Mouse (Mus musculus): Measurements from ENCODE around the gene Ets1. TPM values are rescaled to one million over a fixed set of nuclear protein-coding genes. Genes with fewer than 3 reads are reported as not detected.

The Ets1 gene
- polyA plus RNA-seq, 1 experiment: 34.5 TPM

DNA sequence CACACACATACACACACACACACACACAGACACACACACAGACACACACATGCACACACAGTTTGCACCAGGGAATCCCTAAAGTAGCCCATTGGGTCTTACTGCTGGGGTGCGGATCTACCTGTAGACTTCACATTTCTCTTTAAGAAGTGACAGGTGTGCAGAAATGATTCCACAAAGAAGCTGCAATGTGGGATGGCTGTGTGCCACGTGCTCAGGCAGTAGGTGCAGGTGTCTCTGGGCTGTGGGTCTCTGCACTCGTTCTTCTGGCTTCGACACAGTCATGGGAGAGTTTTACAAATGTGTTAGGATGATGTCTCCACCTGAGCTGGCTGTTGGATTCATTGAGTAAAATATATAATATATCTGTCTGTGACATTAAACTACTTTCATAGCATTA is 24.7 kb upstream of the Ets1 start:
- no peak for TF ChIP-seq POLR2A (IDR thresholded peaks at IDR 0.05; ENCODE audit: borderline replicate concordance, control insufficient read depth, low read depth, low read length)
- TF ChIP-seq CTCF (IDR thresholded peaks at IDR 0.05; ENCODE audit: control insufficient read depth, insufficient read depth, low read length): no peak
- 79% methylated on average over 4 of the region's 4 CpGs for WGBS
- Histone ChIP-seq H3K4me3 (replicated peaks; ENCODE audit: control insufficient read depth, low read depth, low read length) (no peak overlapping the region), H3K4me1 (ENCODE audit: control insufficient read depth, insufficient read depth, low read length) (peaks cover 16% of the 10 kb centered on the region), H3K27ac (ENCODE audit: control insufficient read depth, insufficient read depth, low read depth, low read length, poor library complexity) (no peak overlapping the region)

DNA sequence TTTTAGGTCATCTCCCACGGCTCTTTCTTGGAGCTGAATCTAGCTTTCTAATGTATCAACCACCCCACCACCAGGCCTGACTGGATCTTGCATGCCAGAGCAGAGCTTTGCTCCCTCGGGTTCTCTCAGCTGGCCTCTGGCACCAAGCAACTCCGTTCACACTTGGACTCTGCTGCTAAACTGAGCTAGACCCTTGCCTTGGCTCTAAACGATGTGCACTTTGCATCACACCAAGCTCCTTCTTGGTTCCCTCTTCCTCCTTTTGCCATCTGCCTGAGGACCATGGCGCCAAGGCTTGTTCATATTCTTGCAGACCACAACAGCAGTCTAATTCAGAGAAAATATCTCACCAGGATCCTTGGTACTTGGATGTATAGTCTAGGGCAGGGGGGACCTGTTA is 23.6 kb upstream of the Ets1 start:
- H3K27ac ChIP-seq (ENCODE audit: control insufficient read depth, insufficient read depth, low read depth, low read length, poor library complexity): peak overlapping the region; percentile 78
- peaks cover 16% of the 10 kb centered on the region for H3K4me1 ChIP-seq (ENCODE audit: control insufficient read depth, insufficient read depth, low read length)

DNA sequence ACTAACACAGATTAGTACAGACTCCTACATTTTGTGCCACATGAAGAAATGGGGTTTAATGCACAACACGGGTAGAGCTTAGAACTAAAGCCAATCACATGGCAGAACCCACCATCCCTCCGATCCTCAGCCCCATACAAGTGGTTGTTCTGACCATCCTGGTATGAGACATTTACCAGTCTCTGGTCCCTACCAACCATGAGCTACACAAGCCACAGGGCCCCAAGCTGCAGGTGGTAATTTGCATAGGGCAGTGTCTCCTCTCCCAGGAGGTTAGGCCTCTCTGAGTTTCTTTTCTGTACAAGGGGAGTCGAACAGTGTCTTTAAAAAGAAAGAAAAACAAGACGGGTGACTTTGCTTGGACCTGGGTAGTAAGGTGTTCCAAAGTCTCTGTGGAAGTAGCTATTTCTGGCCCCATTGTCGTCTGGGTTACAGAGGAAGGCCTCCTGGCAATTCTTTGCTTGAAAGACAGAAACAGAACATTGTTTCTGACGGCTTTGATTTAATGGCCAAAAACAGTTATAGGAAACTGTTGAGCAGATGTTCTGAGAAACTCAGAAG is 23.1 kb upstream of the Ets1 start:
- Histone ChIP-seq H3K27ac (ENCODE audit: control insufficient read depth, insufficient read depth, low read depth, low read length, poor library complexity) (peak overlapping the region; percentile 78; the same call in 1 of the 2 replicates), H3K4me3 (replicated peaks; ENCODE audit: control insufficient read depth, low read depth, low read length) (no peak overlapping the region), H3K4me1 (ENCODE audit: control insufficient read depth, insufficient read depth, low read length) (peaks cover 16% of the 10 kb centered on the region)
- TF ChIP-seq CTCF (IDR thresholded peaks at IDR 0.05; ENCODE audit: control insufficient read depth, insufficient read depth, low read length): no peak
- TF ChIP-seq POLR2A (IDR thresholded peaks at IDR 0.05; ENCODE audit: borderline replicate concordance, control insufficient read depth, low read depth, low read length): no peak
- 29% methylated on average over 6 of the region's 6 CpGs for WGBS

More for the DNA sequence above, 23.6 kb upstream of the Ets1 start:
- TF ChIP-seq CTCF (IDR thresholded peaks at IDR 0.05; ENCODE audit: control insufficient read depth, insufficient read depth, low read length) (no peak), POLR2A (IDR thresholded peaks at IDR 0.05; ENCODE audit: borderline replicate concordance, control insufficient read depth, low read depth, low read length) (no peak)
- H3K4me3 ChIP-seq (replicated peaks; ENCODE audit: control insufficient read depth, low read depth, low read length): no peak overlapping the region
- 51% methylated on average over 5 of the region's 5 CpGs for WGBS

DNA sequence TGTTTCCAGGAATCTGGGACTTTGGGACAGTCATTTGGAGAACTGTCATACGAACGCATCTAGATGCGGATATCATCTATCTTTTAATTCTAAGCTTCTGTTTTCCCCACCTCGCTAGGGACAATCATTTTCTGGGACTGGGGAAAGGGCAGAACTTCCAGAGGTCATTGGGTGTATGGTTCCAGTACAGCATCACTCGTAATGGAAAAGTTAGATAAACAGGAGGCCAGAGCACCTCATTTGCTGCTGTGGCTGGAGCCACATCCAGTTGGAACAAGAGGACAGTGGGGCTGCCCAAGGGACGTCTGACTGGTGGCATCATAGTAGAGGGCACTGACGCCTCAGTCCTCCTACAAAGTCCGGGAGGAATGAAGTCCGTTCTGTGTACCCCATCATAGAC is 21.8 kb upstream of the Ets1 start:
- 84% methylated on average over 9 of the region's 9 CpGs for WGBS
- Histone ChIP-seq H3K27ac (ENCODE audit: control insufficient read depth, insufficient read depth, low read depth, low read length, poor library complexity) (peak overlapping the region; percentile 60), H3K4me3 (replicated peaks; ENCODE audit: control insufficient read depth, low read depth, low read length) (no peak overlapping the region), H3K4me1 (ENCODE audit: control insufficient read depth, insufficient read depth, low read length) (peaks cover 12% of the 10 kb centered on the region)
- no peak for TF ChIP-seq CTCF (IDR thresholded peaks at IDR 0.05; ENCODE audit: control insufficient read depth, insufficient read depth, low read length)
- TF ChIP-seq POLR2A (IDR thresholded peaks at IDR 0.05; ENCODE audit: borderline replicate concordance, control insufficient read depth, low read depth, low read length): no peak

DNA sequence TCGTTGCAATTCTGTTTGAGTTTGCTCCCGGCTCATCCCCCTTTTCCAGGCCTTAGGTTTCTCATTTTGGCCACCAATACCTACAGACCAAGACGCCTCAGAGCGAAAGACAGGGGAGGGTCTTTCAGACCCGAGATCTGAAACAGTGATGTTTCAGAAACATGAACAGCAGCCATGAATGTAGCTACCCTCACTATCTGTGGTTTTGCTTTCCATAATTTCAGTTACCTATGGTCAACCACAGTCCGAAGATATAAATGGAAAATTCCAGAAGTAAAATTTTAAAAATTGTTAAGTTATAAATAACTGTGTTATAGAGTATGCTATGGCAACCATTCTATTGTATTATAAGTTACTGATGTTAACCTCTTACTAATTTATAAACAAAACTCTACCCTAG is 20.6 kb upstream of the Ets1 start:
- no peak overlapping the region for H3K4me3 ChIP-seq (replicated peaks; ENCODE audit: control insufficient read depth, low read depth, low read length)
- H3K4me1 ChIP-seq (ENCODE audit: control insufficient read depth, insufficient read depth, low read length): peaks cover 9% of the 10 kb centered on the region
- TF ChIP-seq CTCF (IDR thresholded peaks at IDR 0.05; ENCODE audit: control insufficient read depth, insufficient read depth, low read length): no peak
- TF ChIP-seq POLR2A (IDR thresholded peaks at IDR 0.05; ENCODE audit: borderline replicate concordance, control insufficient read depth, low read depth, low read length): no peak
- peak overlapping the region; percentile 24; the same call in 1 of the 2 replicates for H3K27ac ChIP-seq (ENCODE audit: control insufficient read depth, insufficient read depth, low read depth, low read length, poor library complexity)
- WGBS: 64% methylated on average over 6 of the region's 6 CpGs

DNA sequence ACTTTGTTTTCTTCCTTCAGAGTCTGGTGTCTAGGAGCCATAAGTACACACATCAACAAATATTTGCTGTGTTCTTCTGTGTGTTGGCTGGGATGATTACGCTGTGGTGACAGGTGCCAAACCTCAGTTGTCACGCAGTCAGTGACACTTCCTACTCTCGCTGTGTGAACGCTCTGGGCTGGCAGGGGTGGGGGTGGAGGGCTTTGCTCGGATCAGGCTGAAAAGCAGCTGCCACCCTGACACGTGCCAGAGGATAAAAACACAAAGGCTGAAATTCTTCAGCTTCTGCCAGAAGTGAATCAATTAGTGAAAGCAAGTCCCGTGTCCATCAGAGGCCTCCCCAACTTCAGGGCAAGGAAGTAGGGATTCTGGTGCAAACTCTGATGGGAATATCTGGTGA is 20.0 kb upstream of the Ets1 start:
- H3K4me1 ChIP-seq (ENCODE audit: control insufficient read depth, insufficient read depth, low read length): peaks cover 9% of the 10 kb centered on the region
- H3K27ac ChIP-seq (ENCODE audit: control insufficient read depth, insufficient read depth, low read depth, low read length, poor library complexity): peak overlapping the region; percentile 13; the same call in 1 of the 2 replicates
- H3K4me3 ChIP-seq (replicated peaks; ENCODE audit: control insufficient read depth, low read depth, low read length): no peak overlapping the region
- WGBS: 10% methylated on average over 7 of the region's 7 CpGs
- TF ChIP-seq CTCF (IDR thresholded peaks at IDR 0.05; ENCODE audit: control insufficient read depth, insufficient read depth, low read length): no peak
- no peak for TF ChIP-seq POLR2A (IDR thresholded peaks at IDR 0.05; ENCODE audit: borderline replicate concordance, control insufficient read depth, low read depth, low read length)

DNA sequence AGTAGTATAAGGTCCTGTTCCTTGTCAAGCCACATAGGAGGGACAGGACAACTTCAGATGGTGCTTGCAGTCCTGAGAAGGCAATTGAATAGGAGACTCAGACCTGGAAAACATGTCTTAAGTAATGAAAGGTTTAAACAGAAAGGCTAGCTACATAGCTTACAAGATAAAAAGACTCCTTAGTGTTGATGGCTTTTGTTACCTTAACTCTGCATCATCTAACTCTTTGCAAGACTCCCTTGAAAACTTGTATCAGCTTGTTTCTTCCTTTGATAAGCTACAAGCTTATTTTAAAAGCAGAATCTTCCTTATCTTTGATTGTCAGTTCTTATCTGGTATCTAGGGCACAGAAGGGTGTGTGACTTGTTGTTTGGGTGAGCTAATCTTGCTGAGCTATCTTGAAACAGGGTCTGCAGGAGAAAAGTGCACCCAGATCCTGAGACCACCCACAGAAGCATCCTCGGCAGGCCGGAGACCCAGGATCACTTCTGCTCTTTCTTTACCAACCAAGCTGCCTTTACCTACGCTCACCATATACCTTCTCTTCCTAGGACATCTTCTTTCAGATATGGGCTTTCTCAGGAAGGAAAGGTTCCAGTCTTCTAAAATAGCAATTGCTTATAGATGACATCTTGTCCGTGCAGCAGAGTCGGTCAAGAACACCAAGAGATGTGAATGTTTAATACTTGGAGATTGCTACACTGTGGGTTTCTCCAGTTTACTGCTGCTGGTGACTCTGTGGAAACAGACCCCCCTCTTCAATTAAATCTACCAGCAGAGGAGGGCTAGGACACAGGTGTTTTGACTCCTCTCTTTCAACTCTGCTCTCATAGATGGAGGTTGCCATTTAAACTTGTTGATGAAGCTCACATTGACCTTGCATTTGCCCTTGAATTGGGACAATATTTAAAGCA is 19.2 kb upstream of the Ets1 start:
- H3K27ac ChIP-seq (ENCODE audit: control insufficient read depth, insufficient read depth, low read depth, low read length, poor library complexity): peak overlapping the region; percentile 49; the same call in 1 of the 2 replicates
- H3K4me1 ChIP-seq (ENCODE audit: control insufficient read depth, insufficient read depth, low read length): peaks cover 4% of the 10 kb centered on the region
- TF ChIP-seq CTCF (IDR thresholded peaks at IDR 0.05; ENCODE audit: control insufficient read depth, insufficient read depth, low read length) (no peak), POLR2A (IDR thresholded peaks at IDR 0.05; ENCODE audit: borderline replicate concordance, control insufficient read depth, low read depth, low read length) (no peak)
- 83% methylated on average over 5 of the region's 5 CpGs for WGBS
- H3K4me3 ChIP-seq (replicated peaks; ENCODE audit: control insufficient read depth, low read depth, low read length): no peak overlapping the region

DNA sequence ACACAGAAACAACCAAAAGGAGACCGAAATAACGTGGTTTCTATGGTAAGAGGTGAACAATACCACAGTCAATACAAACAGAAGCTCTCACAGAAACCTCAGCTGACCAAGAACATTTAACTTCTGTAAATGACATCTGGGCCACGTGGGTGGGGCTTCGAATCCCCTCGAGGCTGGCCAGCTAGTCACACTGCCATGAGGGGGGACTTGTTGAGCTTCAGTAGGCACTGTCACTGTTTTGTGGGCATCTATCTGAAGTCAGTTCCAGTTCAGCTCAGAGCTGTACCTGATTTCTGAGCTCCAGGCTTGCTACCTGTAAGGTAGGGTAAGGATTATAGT is 18.6 kb upstream of the Ets1 start:
- Histone ChIP-seq H3K27ac (ENCODE audit: control insufficient read depth, insufficient read depth, low read depth, low read length, poor library complexity) (no peak overlapping the region), H3K4me3 (replicated peaks; ENCODE audit: control insufficient read depth, low read depth, low read length) (no peak overlapping the region), H3K4me1 (ENCODE audit: control insufficient read depth, insufficient read depth, low read length) (peaks cover 3% of the 10 kb centered on the region)
- 23% methylated on average over 5 of the region's 5 CpGs for WGBS
- TF ChIP-seq CTCF (IDR thresholded peaks at IDR 0.05; ENCODE audit: control insufficient read depth, insufficient read depth, low read length) (no peak), POLR2A (IDR thresholded peaks at IDR 0.05; ENCODE audit: borderline replicate concordance, control insufficient read depth, low read depth, low read length) (no peak)

All from bone marrow, adult 2 months (tissue).